Mouse (Mus musculus): ENCODE results near the gene Sh3glb2.
A peak's percentile ranks its signal among the peaks of the same experiment; 100 is the strongest.

Gene Sh3glb2

DNA sequence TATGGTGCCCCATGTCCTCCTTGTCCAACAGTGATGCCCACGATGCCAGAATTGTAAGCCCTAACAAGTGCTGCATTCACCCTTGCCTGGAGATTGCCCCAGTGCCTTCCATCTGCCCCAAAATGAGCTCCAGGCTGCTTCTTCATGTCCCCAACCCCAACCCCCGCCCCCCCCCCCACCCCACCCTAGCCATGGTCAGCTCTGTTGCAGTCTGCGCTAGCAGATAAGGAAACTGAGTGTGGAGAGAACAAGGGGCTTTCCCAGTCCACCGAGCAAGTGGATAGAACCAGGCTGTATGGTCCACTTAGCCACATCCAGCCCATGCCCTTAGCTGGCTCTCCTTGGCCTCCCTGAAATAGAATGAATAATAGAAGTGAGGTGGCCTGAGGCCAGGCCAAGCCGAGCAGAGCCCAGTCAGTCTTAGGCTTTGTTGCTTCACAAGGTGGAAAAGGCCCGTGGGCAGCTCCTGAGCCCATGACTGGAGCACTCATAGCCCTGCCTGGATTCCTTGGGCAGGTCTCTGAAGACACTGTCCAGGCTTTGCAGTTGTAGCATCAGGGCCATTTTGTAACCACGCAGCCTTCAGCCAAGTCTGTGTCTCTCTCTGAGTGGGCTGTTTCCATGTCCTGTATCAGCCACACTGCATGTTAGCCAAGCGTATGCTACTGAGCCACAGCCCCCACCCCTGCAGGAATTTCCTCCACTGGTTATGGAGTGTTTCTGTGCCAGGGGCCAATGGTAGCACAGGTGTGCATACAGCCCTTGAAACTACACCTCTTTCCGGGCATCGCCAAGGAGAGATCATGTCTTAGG lies 21.6 kb upstream of the Sh3glb2 start:
- no peak for DNase-seq (ENCODE audit: low read depth)

DNA sequence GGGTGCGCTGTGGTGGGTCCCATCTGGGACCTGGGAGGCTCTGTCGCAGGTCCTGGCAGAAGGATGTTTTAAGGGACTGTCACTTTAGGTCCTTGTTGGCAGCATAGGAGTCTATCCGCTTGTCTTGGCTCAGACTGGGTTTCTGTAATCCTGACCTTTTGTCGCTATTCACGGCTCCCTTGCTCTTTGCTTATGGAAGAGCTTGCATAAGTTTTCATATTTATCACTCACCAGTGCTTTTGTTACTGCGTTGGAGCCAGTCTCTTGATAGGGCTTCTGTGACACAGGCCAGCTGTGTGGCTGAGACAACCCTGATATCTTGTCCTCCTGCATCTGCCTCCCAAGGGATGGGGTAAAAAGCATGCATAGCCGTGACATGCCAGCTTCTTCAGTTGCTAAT lies 20.2 kb upstream of the Sh3glb2 start:
- no peak for DNase-seq (ENCODE audit: low read depth)

DNA sequence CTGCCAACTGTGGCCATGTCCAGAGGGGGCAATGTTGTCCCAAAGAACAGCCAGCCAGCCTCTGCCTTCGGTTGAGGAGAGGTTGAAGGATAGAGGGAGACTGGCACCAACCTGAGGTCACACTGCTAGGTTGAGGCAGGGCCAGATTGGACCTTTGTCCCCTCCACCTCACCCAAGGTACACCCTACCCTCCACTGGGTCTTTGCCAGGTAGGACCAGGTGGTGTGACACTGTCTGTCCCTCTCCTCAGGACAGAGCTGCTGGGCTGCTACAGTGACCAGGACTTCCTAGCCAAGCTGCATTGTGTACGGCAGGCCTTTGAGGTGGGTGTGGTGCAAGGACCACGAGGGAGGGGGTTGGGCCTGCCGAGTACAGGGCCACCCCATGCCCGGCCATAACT lies 18.6 kb upstream of the Sh3glb2 start:
- no peak for DNase-seq (ENCODE audit: low read depth)

DNA sequence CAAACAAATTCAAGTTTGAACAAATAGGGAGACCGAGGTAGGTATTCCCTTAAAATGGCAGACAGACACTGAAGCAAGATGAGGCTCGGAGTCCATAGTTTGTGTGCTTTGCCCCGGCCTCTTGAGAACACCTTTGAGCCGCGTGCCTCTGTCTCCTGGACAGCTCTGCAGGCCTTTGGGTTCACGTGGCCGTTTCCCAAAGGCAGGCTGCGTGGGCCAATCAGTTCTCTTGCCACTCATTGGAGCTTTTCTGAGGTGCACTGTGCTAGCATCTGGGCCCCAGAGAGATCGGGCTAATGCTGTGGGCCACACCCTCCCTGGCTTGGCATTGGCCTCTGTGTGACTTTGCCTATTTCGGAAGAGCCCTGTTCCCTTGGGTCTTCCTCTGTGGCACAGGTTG lies 16.8 kb upstream of the Sh3glb2 start:
- DNase-seq (ENCODE audit: low read depth), result no peak

DNA sequence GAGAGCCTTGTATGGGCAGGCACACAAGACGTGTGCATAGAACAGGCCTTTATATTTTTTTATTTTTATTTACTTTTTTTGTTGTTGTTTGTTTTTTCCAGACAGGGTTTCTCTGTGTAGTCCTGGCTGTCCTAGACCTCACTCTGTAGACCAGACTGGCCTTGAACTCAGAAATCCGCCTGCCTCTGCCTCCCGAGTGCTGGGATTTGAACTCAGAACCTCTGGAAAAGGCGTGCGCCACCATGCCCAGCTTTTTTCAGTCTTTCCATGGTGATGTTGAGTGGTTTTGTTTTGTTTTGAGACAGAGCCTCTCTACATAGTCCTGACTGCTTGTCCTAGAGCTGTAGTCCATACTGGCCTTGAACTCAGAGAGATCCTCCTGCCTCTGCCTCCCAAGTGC lies 13.6 kb upstream of the Sh3glb2 start:
- DNase-seq (ENCODE audit: low read depth), result no peak

DNA sequence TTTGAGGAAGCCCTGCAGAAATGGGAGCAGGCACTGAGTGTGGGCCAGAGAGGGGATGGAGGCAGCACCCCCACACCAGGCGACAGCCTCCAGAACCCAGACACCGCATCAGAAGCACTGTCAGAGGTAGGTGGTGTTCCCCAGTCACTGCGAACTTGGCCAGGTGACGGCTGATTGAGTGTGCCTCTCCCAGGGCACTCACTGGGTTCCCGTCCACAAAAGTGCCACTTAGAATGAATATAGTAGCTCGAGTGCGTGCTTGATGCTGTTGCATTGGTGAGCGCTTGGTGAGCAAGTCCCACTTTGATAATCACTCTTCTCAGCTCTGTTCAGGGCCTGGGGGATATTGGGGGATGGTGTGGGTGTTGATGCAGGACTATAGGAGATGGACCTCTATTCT lies 12.4 kb upstream of the Sh3glb2 start:
- no peak for DNase-seq (ENCODE audit: low read depth)

DNA sequence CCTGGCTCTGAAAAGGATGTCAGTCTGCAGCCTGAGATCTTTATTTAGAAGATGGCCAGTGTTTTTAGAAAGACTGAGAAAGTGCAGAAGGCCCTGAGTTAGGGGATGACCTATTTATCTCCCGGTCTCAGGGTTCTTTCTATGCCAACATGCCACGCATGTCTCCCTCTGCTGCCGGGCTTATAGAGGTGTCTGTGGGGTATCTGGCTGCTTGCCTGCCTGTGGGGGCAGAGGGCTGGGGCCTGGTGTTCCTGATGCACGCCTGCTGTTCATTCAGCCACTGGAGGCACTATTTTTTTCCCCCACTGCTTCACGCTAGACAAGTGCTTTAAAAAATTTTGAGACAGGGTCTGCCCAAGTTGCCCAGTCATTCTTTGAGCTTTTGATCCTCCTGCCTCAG lies 7.1 kb upstream of the Sh3glb2 start:
- no peak for DNase-seq (ENCODE audit: low read depth)

DNA sequence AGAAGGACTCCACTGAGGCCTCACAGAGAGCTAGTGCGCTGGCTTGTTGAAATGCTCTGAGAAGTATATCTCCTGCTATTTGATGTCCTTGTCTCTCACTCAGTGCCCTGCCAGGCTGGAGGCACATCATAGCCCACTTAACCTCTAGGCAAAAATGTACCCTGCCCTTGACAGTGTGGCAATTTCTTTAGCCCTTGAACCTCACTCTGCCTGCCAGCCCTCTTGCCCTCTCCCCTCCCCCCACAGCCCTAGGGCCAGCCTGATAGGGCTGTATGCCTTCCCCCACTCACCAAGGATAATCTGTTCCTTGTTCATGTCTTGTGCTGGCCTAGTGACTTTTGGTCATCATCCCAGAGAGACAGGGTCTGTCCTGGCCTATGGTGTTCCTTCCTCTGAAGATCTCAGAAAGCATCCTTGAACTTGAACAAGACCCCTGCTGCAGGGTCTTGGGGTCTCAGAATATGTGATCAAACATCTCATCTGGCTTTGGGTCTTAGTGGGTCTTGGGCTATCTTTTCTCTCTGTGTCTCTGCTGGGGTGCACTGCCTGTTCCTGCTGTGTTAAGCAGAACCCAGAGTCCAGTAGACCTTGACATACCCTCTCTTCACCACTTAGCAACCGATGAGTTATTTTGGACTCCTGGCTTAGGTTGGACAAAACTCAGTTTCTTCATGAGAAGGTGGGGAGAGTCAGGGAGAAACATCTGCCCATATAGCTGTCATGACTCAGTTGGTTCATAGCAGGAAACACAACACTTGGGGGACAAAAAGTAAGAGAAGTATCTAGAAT lies 6.3 kb upstream of the Sh3glb2 start:
- DNase-seq (ENCODE audit: low read depth), result no peak

DNA sequence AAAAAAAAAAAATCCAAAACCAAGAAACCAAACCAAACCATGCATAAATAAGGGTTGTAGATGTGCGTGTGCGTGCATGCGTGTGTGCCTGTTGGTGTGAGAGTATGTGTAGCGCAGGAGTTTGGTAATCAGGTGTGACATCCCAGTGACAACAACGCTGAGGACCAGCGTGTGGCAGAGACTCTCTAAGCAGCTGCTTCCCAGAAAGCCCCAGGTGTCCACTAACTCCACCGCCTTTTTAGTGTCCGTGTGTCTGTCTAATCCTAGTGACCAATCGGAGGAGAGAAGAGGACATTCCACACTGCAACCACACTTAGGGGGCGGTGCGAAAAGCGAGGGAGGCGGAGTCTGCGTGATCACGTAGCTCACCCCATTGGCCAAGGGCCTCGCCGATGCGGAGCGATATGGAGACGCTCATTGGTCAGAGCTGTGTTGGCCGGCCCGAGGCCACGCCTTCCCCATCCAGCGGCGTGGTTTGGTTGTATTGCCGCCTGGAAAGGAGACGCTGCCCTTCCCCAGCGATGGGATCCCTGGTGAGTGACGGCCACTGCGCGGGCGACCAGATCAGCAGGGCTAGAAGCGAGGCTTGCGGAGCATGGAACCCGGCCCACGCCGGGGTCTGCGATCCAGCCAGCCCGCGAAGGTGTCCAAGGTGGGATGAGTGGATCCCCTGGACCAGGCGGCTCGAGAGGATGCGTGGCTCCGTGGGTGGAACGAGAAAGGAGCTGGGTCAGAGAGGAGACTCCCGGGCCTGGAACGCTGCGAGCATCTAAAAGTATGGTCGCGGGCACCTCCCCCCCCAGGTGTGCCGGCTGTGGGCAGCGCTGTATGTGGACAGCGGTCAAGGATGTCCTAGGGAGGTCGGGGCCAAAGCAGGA lies 4.9 kb upstream of the Sh3glb2 start, which contains the start of gene Miga2:
TSS of gene Miga2 (plus strand) at position 461 of the 878 bp plus-strand sequence.
- DNase-seq (ENCODE audit: low read depth), result peak; percentile 99

DNA sequence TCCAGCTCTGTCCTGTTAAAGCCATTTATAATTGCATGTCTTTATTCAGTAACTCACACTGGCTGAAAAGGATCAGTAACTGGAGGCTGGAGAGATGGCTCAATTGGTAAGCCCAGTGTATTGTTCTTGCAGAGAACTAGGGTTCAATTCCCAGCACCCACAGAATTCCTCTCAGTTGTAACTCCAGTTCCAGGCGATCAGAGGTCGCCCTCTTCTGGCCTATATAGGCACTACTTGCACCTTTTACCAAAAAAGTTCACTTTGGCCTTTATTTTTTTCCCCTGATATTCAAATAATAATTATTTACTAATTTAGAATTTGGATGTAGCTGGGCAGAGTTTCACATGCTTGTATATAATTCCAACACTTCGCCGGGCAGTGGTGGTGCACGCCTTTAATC lies 3.7 kb upstream of the Sh3glb2 start:
- peak; percentile 45 for DNase-seq (ENCODE audit: low read depth)

DNA sequence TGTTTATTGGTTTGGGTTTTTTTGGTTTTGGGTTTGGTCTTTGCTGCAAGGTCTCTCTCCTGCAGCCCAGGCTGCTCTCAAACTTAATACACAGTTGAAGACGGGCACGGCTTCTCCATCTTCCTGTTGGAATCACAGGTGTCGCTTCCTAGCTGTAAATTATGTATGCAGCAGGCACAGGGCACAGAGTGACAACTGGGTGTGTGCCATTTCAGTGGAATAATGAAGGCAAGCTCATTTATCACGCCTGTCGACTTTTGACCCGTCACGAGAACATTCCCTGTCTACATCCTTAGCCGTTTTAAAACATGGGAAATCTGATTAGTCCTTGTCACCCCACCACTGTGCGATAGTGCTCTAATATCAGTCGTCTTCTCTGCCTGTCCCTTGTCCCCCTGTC lies 1.5 kb upstream of the Sh3glb2 start:
- no peak for DNase-seq (ENCODE audit: low read depth)

DNA sequence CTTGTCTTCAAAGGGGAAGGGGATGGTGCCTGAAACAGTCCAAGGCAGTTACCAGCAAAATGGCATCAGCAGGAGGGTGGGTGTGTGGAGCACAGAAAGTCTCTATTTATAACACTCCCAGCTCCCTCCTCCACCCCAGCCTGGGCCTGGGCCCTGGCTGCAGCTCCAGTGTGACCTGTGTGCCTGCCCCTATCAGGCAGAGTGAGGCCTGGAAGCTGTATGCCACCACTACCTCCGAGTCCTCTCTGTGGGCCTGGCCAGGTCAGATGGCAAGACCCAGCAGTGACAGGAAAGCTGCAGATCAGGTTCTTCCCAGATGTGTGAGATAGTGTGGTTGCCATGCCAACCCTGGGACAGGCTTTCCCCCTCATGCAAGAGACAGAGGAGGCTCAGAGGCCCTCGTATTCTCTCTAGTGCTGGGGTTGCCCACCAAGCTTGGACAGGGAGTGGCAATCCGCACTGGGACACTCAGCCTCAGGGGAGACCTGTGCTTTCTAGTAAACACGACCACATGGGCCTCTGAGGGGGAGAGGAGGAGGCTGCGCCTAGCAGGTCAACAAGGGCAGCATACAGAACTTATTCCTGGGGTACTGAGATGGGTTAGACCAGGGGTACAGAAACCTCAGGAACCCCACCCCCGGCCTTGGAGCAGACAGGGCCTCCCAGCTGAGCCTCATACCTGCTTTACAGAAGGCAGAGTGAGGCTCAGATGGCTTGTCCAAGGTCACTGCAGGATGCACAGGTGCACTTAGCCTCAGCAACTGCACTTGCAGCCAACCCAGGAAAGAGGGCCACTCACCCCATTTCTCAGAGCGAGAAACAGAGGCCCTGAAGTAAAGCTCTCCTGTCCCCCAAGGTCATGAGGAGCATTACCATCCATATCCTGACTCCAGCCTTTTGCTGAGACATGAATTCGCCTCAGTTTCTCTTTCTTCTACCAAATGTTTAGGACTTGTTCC lies 1.3 kb downstream of the Sh3glb2 start:
- DNase-seq (ENCODE audit: low read depth), result no peak

DNA sequence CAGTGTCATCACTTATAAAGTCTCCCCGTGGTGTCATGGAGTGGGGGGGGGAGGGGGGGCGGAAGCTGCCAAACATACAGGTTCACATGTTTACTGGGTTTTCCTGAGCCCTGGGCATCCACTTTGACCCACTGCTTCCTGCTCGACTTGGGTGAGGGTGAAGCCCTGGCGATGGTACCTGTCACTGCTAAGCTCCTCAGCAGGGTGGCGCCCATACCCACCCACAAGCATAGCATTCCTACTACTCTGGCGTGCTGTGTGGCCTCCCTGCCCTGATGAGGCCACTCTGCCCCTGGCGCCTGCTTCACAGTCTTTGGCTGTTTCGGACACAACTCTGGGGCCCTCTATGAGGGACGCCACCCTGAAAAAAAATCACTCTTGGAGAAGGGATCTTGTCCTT lies 2.2 kb downstream of the Sh3glb2 start:
- DNase-seq (ENCODE audit: low read depth), result no peak

DNA sequence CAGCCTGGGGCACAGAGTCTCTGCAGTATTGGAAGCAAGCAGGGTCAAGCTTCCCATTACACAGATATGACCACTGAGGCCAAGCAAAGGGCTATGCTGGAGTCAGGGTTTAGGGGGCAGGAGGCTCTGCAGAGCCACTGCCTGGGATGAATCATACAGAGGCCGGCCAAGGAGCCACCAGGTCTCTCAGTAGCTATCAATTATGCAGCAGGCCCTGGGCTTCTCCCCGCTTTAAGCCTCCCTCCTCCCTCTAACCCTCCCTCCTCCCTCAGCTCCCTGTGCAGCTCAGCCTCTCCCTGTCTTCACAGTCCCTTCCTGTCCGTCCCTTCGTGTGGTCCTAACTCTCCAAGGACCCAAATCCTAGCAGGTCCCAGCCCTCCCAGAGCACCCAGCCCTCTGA lies 2.9 kb downstream of the Sh3glb2 start:
- no peak for DNase-seq (ENCODE audit: low read depth)

DNA sequence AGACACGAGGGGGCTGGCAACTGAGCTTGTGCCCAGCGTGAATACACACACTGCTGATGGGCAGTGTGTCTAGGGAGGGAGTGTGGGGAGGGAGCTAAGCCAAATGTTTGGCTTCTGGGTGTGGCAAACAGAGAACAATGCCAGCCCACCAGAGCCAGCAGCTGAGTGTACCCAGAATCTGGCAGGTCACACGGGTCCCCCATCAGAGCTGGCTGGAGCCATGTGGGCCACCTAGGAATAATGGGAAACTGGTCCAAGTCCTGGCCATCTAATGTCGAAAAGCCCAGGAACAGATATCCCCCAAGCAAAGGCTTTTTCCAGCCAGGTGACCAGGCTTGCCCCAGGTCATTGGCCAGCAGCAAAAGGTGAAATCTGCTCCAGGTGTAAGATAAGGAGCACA lies 3.3 kb downstream of the Sh3glb2 start:
- no peak for DNase-seq (ENCODE audit: low read depth)

DNA sequence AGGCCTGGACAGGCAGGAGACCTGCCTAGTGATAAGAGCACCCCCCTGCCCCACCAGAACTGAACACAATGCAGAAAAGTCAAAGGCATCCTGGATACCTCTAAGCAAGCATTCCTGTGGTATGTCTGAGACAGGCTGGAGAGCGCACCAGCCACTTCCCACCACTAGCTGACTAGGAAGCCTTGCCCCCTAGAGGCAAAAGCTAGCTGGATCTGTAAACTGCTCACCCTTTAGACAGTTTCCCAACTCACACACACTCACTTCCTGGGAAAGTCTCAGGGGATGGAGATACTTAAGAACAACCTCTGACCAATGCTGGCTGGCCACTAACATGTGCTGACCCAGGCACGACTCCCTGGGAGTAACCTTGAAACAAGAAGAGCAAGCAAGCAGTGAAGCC lies 8.0 kb downstream of the Sh3glb2 start:
- DNase-seq (ENCODE audit: low read depth), result no peak

DNA sequence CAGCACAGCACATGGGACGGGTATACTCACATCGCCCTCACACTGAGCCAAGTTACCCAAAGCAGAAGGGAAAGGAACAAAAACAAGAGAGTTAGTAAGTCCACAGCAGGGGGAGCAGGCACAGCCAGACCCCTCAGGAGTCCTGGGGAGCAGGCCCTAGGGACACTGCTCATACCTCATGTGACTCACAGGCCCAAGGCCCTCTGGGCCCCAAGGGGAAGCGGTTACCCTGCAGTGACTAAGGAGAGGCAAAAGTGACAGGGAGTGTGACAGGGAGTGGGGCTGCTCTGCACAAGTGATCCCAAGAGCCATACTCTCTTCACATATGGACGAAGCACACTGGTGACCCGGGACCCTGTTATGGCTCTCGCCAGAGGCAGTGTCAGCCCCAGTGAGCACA lies 9.9 kb downstream of the Sh3glb2 start:
- no peak for DNase-seq (ENCODE audit: low read depth)

DNA sequence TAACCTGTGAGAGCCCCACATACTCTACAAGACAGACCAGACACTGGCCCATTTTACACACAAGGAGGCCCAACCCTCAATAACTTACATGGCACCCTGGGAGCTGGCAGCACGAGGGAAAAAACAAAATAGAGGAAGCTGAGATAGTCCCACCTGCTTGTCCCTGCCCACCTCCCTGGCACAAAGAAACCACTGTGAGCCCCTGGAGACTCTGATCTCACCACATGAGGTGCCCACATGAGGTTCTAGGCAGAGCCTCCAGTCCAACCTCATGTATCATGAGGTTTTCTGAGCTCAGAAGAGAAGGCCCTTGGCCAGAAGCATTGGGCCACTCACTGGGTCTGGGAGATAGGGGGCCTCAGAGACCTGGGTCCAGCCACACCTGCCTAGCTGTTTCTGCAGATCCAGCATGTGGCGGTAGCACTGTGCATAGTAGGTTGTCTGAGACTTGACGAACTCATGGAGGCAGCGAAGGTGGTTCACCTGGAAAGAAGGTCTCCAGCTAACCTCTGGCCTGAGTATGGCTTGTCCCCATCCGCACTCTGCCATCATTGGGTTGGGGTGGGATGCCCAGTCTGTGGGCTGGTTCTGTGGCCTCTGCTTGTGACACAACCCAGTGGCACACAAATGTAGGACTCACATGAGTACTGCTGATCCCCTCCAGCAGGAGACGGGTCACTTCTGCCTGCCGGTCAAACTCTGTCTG lies 13.0 kb downstream of the Sh3glb2 start:
- DNase-seq (ENCODE audit: low read depth), result no peak

DNA sequence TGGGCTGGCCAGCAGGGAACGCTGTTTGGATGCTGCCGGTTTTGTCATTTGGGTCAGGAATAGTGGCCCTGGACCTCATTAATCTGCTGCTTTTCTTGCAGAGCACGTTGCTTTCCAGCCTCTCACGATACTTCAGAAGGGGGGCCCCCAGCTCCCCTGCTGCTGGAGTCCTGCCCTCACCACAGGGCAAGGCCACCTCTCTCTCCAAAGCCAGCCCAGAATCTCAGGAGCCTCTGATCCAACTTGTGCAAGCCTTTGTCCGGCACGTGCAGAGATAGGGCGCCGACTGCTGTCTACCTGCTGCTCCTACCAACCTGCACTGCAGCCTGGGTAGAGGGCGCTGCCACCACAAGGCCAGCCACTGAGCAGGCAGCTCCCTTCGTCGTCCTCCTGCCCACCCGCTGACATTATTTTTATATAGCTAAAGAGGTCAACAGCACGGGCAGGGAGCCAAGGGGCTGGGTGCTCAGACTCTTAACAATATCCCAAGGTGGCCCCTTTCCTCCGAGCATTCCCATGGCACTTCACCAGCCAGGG lies 15.5 kb downstream of the Sh3glb2 start:
- no peak for DNase-seq (ENCODE audit: low read depth)

DNA sequence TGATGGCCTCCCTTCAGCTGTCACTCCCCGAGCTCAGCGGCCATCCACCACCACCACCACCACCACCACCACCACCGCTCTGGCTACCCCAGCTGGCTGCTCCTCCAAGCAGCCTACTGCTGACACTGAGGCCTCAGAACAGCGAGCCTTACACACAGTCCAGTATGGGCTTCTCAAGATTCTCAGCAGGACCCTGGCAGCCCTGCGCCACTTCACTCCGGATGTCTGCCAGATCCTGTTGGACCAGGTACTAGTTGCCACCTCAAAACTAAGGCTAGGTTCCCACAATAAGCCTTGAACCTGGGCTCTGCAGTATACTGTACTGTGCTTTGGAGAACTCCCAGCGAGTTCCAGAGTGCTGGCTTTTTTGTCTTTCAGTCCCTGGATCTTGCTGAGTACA lies 16.6 kb downstream of the Sh3glb2 start:
- no peak for DNase-seq (ENCODE audit: low read depth)
